Mouse (Mus musculus) C2C12 (cell line): ENCODE measurements around the gene Slc31a1. TPM values are rescaled to one million over a fixed set of nuclear protein-coding genes. Genes with fewer than 3 reads are reported as not detected.
A peak's percentile ranks its signal among the peaks of the same experiment; 100 is the strongest.

ENCODE experiments used
- H3K27me3 ChIP-seq: one replicate; pipeline ENCODE4 v1.6.1; 2011; ENCODE audit not compliant: control insufficient read depth, insufficient read depth, insufficient read length
- H3K36me3 ChIP-seq: one replicate; pipeline ENCODE4 v1.6.1; 2011; ENCODE audit not compliant: control insufficient read depth, insufficient read depth
- H3K4me3 ChIP-seq: one replicate; pipeline ENCODE4 v1.5.1; 2011; ENCODE audit warnings: mild to moderate bottlenecking, control low read depth; ENCODE audit not compliant: poor library complexity, insufficient read depth, severe bottlenecking
- H3K79me2 ChIP-seq: one replicate; pipeline ENCODE4 v1.6.1; 2011; ENCODE audit not compliant: control insufficient read depth, insufficient read depth
- H3K79me3 ChIP-seq: one replicate; pipeline ENCODE4 v1.6.1; 2011; ENCODE audit warnings: low read depth, control low read depth
- H3ac ChIP-seq: one replicate; pipeline ENCODE3; 2011; ENCODE audit warnings: low read depth; ENCODE audit not compliant: control insufficient read depth, insufficient read length
- CEBPB ChIP-seq: IDR thresholded peaks from one replicate; pipeline ENCODE4 v1.6.1; 2011; ENCODE audit warnings: low read depth, mild to moderate bottlenecking, control low read depth, moderate library complexity
- CTCF ChIP-seq: IDR thresholded peaks from one replicate; pipeline ENCODE4 v1.5.1; 2011; ENCODE audit not compliant: control insufficient read depth, insufficient read depth, insufficient read length
- FOSL1 ChIP-seq: IDR thresholded peaks from one replicate; pipeline ENCODE4 v1.8.0; 2011; ENCODE audit warnings: mild to moderate bottlenecking, low read length; ENCODE audit not compliant: poor library complexity, insufficient read depth, severe bottlenecking
- MAX ChIP-seq: IDR thresholded peaks from one replicate; pipeline ENCODE4 v1.6.1; 2011; ENCODE audit warnings: mild to moderate bottlenecking, control low read depth
- MYOD1 ChIP-seq: IDR thresholded peaks from one replicate; pipeline ENCODE4 v1.6.1; 2011; ENCODE audit warnings: low read depth; ENCODE audit not compliant: control insufficient read depth, insufficient read length
- MYOG ChIP-seq: IDR thresholded peaks from one replicate; pipeline ENCODE4 v1.6.1; 2011; ENCODE audit not compliant: control insufficient read depth, insufficient read length; ENCODE audit errors: extremely low read depth
- USF1 ChIP-seq: IDR thresholded peaks from one replicate; pipeline ENCODE4 v1.6.1; 2011; ENCODE audit warnings: low read depth, mild to moderate bottlenecking, control low read depth, moderate library complexity
- polyA plus RNA-seq: library from polyadenylated mRNA; unstranded; fragments of >200 nt; fragmentation: generic; extraction: Trizol; gene quantifications from one replicate; pipeline ENCODE4 v1.2.1, GENCODE M21; 2012; ENCODE audit warnings: missing spikeins

Gene Slc31a1
- polyA plus RNA-seq, 1 experiment, result 17.0 TPM

DNA sequence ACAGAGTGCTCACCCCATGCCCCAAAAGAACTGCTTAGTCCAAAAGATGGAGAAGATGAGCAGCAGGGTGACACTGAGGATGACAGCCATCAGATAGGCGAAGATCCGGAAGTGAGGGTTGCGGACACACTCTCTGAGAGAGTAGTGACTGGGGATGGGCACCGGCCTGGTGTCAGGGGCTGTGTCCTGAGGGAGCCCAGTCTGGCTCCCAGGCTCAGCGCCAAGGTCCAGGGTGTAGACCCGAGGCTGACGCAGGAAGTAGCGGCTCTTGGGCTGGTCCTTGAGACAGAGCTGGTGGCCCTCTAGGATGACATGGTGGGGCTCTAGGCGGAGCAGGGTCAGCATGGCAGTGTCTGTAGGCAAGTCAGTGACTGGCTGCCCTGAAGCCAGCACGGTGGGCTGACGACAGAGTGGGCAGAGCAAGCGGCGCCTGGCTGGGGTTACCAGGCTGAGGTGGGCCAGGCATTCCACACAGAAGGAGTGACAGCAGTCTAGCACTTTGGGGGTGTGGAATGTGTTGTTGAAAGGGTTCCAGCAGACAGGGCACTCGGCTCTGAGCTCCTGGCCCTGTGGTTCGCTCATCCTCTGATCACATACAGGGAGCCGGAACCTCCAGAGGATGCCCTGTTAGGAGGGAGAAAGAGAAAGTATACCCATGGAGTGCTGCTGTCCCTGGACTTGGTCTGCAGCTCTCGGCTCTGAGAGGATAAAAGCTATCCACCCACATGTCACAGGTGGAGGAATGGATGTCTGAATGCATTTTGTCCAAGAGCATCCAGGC is 67.6 kb downstream of the Slc31a1 start:
- H3K36me3 ChIP-seq, result peaks cover 22% of the 10 kb centered on the region
- H3K79me3 ChIP-seq, result no peaks in the 10 kb centered on the region
- no peaks in the 10 kb centered on the region for H3K79me2 ChIP-seq
- no peak overlapping the region for H3K4me3 ChIP-seq
- H3ac ChIP-seq, result no peak overlapping the region
- no peaks in the 10 kb centered on the region for H3K27me3 ChIP-seq
- TF ChIP-seq CEBPB (no peak), MAX (no peak), CTCF (no peak), FOSL1 (no peak), MYOG (no peak)

DNA sequence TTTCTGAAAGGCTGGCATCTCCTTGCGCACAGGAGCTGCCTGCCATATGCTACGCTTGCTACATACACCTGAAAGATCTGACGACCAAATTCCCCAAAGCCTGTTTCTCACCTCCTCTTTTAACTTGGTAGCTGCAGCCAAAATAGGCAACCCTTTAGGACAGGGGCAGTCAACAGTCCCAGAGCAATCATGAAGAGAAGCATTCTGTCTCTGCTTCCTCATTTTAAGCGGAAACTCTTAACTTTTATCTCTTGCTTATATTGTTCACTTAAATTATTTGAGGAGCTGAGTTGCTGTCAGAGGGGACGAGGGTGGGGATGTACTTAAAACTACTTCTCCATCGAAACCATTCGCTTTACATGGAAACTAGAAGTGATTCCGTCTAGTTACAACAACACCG is 69.1 kb downstream of the Slc31a1 start:
- no peak for TF ChIP-seq CEBPB
- TF ChIP-seq CTCF, result no peak
- no peak for TF ChIP-seq MYOD1
- no peak for TF ChIP-seq USF1
- no peak for TF ChIP-seq FOSL1
- TF ChIP-seq MYOG, result no peak
- no peak for TF ChIP-seq MAX
- H3K79me2 ChIP-seq, result no peaks in the 10 kb centered on the region
- H3ac ChIP-seq, result no peak overlapping the region

GRCm38 (mm10) chr4:62430678-62431077 is 70.2 kb downstream of the Slc31a1 start:
- Histone ChIP-seq H3K79me2 (no peaks in the 10 kb centered on the region), H3K36me3 (no peaks in the 10 kb centered on the region), H3ac (no peak overlapping the region), H3K4me3 (no peak overlapping the region), H3K27me3 (no peaks in the 10 kb centered on the region), H3K79me3 (no peaks in the 10 kb centered on the region)
- TF ChIP-seq FOSL1 (no peak), CEBPB (no peak), MAX (no peak), MYOG (no peak), MYOD1 (no peak), USF1 (no peak), CTCF (no peak)

More for the DNA sequence above, 69.1 kb downstream of the Slc31a1 start:
- Histone ChIP-seq H3K27me3 (no peaks in the 10 kb centered on the region), H3K79me3 (no peaks in the 10 kb centered on the region), H3K4me3 (no peak overlapping the region), H3K36me3 (peaks cover 7% of the 10 kb centered on the region)

DNA sequence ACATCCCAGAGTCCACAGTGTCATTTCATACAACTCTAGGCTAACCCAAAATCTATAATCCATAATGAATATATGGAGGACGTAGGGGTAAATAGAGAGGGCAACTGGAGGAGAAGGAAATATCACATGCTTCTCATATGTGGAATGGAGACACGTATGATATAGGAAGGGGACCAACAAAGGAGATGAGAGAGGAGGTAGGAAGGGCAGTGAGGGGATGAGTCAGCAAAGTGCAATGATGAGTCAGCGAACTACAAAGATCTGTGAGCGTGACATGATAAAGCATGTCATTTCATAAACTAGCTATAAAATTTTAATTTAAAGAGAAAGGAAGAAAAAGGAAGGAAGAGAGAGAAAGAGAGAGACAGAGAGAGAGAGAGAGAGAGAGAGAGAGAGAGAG is 71.0 kb downstream of the Slc31a1 start:
- Histone ChIP-seq H3K4me3 (no peak overlapping the region), H3ac (no peak overlapping the region), H3K36me3 (no peaks in the 10 kb centered on the region), H3K27me3 (no peaks in the 10 kb centered on the region), H3K79me3 (no peaks in the 10 kb centered on the region), H3K79me2 (no peaks in the 10 kb centered on the region)
- TF ChIP-seq FOSL1 (peak; percentile 76), MYOD1 (no peak), MYOG (no peak), MAX (no peak)

GRCm38 (mm10) chr4:62433939-62434870 is 73.7 kb downstream of the Slc31a1 start:
- TF ChIP-seq MYOD1, result no peak
- no peak for TF ChIP-seq MAX
- TF ChIP-seq CTCF, result no peak
- TF ChIP-seq FOSL1, result no peak
- no peak for TF ChIP-seq USF1
- no peak for TF ChIP-seq MYOG
- TF ChIP-seq CEBPB, result no peak
- Histone ChIP-seq H3K4me3 (no peak overlapping the region), H3ac (no peak overlapping the region), H3K79me2 (no peaks in the 10 kb centered on the region), H3K27me3 (no peaks in the 10 kb centered on the region), H3K79me3 (no peaks in the 10 kb centered on the region), H3K36me3 (no peaks in the 10 kb centered on the region)
